Mouse (Mus musculus) liver, adult (tissue): ENCODE data around the gene Ccdc117.

Experiments used
- GATA4 ChIP-seq: IDR thresholded peaks from 2 replicates; pipeline ENCODE4 v1.6.1; 2014; ENCODE audit warnings: mild to moderate bottlenecking, low read length; ENCODE audit not compliant: insufficient replicate concordance

The Ccdc117 gene

DNA sequence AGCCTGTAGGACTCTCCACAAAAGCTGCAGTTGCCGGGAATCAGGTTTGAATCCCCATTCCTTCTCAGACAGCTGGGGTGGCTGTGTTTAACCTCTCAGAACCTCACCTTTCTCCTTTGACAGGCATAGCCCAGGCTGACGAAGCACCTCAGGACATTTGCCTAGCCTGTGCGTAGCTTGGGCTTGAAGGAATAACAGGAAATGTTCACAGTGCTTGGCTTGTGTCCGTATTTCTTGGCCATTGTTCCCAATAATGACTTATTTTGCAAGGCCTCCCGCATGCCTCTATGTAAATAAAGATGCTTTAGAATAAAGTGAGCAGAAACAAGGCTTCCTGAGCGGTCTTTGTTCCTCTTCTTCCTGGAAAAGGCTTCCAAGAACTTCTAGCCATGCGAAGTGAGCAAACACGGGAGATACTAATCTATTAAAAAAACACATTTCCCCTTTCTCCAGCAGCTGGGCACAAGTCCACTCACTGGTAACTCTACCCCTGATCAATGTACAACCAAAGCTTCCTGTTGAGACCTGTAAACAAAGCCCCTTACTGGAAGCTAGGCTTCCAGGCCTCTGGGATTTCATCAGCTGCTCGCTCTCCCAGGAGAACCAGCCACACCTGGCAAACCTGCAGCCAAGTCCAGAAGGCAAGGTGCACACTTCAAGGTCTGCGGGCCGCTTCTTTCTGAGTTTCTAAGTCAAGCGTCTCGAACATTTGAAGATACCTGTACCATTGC is 42.9 kb downstream of the Ccdc117 start:
- peak; percentile 63 for TF ChIP-seq GATA4

DNA sequence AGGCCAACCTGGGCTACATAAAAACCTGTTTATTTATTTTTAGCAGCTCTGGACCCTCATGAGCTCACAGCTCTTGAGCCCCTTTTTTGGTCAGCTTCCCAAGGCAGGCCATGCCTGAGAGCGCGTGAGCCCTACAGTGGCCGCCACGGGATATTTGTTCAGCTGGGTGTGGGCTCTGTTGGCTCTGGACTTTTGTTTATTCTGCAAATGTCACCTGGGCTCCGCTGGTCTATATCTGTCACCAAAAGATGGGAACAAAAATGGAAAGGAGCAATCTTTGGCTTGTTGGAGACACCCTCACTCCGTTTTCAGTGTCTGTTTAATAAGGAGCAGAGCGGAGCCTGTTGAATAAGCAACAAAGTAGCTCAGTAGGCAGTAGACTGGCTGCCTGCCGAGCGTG is 43.6 kb downstream of the Ccdc117 start:
- no peak for TF ChIP-seq GATA4

DNA sequence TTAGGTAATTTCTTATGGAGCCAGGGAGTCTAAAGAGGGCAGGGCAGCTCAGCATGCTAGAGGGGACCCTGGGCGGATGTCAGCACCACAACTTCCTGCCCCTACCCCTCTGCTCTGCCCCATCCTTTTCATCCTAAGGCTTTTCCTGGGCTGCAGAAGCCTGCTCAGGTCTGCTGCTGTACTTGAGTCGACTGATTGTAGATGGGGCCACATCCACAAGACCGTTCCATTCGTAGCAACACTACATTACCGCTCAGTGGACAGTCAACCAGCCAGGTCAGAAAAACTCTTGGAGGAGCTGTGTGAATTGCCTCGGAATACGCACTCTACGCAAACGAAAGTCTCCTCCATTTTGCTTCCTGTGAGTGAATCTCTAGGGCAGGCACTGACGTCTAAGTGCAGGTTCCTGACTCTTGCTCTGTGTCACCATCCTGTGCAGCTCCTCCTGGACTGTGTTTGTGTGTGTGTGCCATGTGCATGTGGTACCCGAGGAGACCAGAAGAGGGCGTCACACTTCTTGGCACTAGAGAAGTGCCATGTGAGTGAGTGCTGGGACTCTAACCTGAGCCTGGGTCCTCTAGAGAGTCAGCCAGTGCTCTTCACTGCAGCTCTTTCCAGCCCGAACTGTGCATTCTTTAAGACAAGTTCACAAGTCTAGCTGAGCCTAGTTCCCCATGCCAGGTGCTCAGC is 45.3 kb downstream of the Ccdc117 start:
- no peak for TF ChIP-seq GATA4

DNA sequence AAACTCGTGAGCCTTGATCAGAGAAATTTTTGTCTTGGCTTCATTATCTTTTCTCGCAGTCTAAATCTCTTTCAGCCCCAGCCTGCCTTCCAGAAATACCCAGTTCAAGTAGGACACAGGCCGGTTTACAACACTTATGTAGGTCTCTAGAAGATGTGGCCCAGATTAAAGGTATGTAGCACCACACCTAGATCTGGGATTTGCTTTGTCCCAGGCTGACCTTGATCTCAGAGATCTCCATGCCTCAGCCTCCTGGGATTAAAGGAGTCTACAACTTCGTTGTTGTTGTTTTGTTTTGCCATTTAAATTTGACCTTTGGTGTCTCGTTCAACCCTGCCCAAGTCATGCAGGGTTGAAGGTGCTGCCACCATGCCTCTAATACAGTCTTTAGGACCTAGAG is 46.1 kb downstream of the Ccdc117 start:
- TF ChIP-seq GATA4, result no peak

DNA sequence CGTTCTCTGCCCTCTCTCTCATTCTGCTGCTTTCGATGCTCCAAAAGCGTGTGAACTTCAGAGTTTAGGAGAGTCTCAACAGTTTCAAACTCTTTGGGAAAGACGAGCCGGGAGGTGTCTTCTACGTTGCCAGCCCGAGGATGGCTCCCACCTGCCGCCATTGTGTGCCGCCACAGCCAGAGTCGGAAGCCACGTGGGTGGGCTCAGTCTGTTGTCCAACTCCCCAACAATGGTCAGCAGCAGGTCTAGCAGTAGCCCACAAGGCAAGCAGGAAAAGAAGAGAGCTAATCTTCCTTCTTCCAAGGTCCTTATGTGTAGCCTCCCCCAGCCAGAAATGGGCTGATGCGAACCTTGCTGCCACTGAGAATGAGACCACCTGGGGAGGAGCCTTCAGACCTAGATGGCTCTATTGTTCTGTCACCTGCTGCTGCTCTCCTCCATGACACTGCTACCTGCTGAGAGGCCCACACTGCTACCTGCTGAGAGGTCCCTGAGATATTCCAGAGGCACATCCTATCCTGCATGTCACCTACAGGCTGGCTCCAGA is 46.6 kb downstream of the Ccdc117 start:
- TF ChIP-seq GATA4, result no peak

DNA sequence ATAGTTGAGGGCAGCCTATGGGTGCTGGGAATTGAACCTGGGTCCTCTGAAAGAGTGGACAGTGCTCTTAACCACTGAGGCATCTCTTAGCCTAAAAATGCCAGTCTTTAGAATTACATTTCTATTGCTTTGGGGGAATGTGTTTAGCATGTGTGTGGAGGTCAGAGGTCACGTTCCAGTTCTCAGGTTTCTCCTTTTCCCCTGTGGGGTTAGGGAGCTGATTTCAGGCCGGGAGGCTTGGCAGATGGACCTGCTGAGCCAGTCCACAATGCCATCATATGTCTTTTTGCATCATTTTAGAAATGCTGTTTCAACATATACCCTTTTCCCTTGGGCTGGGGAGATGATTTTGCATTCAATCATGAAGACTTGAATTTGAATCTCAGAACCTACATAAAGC is 48.1 kb downstream of the Ccdc117 start:
- no peak for TF ChIP-seq GATA4

DNA sequence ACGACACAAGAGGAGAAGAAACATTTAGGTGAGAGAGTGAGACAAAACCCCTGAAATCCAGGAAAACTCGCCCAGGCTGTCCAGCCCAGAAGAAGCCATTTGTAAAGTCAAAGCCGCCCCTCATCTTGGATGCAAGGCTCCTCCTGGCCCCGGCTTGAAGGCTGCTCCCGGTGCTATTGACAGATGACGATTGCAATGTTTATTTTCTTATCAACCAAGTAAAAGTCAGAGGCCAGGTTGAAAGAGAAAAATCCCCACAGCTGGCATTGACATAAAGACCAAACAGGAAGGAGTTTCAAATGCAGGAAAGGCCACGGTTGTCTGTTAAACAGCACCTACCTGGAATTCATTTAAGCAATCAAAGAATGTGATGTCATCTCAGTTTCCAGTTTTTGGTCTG is 50.1 kb downstream of the Ccdc117 start:
- 0 out of 2 replicates have a peak, but pooled peaks have one; percentile 15 for TF ChIP-seq GATA4

DNA sequence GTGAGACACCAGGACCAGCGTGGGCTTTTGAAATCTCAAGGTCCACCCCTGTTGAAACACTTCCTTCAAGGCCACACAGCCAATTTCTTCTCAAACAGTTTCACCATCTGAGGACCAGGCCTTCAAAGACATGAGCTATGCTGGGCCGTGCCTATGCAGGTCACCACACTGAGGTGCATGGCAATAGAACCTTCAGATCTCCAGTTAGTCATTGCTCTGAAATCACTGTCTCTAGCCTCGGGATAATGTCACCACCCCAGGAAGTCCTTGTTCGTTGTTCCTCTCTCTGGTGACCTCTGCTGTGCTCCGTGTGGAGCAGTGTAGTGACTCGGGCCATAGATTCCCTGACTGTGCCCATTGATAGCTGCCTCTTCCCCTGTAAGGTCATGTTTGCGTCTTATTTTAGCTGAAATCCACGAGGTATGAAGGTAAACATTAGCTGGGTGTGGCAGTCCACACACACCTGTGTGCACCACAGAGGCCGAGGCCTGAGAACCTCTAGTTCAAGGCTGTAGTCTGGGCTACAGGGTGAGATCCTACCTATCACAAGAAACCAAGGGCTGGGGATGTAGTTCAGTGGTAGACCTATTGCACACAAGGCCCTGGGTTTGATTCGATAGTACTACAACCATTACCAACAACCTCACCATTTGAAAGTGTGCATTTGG is 50.9 kb downstream of the Ccdc117 start:
- no peak for TF ChIP-seq GATA4

DNA sequence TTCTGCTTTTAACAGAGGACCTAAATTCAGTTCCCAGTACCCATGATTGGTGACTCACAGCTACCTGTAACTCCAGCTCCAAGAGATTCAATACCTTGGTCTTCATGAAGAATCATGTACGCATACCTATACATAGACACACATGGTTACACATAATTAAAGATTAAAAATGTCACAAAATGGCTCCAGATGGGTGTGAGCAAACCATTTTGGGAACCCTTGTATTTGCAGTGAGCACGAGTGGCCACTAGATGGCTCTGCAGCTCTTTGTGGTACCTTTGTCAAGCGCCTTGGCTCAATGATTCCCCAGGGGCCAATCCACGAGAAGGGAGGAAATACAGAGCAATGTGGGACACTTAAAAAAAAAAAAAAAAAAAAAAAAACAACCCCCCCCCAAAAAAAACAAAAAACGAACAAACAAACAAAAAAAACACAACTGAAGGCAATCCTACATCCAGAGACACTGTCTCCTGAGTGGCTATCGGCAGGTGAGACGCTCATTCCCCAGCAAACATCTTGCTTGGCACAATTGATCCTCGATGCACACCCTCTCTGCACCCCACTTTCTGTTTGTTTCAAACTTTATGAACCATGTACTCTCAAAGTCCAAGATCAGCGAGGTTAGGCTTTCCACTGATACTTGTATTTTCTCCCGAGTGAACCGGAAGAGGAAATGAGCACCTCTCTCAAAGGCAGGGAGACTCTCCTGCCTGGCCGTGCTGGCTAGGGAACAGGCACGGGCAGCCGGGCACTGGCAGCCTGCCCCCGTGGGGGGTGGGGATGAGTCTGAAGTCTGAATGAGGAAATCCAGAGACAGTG is 56.6 kb downstream of the Ccdc117 start:
- peak; percentile 36; the same call in 1 of the 2 replicates for TF ChIP-seq GATA4

DNA sequence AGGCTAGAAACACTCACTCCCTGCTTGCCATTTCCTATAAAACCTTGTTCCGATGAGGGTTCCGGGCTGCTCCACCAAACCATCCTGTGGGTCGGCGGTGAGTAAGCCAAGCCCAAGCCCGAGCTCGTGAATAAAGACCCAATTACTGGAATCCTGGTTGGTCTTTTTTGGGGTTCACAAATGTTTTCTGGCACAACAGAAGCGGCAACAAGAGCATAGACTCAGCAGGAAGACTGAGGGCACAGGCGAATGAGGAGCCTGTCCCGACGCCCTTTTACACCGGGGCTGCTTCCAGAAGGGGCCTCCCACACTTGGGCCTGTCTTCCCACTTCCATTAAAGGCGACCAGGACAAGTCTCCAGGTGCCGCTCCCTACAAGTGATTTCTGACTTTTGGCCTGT is 59.4 kb downstream of the Ccdc117 start:
- TF ChIP-seq GATA4, result no peak
